Mouse (Mus musculus) cerebellum, postnatal 14 days (tissue): ENCODE data around the gene Prdx2.

Source experiments
- DNase-seq, 2 experiments: peaks; one replicate each; pipeline ENCODE4 v3.0.0; 2021; ENCODE audit warnings: mixed read lengths in 2 of 2

The Prdx2 gene

DNA sequence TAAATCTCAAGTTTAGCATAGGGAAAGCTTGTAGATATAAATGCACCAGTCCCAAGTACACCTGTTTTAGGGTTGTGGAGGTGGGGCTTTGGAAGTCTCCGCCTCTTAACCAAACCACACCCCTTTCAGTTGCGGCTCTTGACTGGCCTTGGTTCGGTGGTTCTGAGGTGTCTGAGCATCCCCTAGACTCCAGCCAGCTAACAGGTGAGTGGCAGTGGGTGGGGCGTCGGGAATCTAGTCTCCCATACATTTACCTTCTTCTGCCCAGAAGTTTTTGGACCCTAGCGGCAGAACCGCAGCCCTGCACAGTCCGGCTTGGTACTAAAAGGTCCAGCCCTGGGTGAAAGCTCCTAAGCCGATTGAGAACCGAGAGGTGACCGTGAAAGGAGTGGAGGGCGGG lies 19.6 kb upstream of the Prdx2 start:
- no peak for DNase-seq

GRCm38 (mm10) chr8:84952612-84953255 lies 16.7 kb upstream of the Prdx2 start:
- no peak for DNase-seq

- peak; percentile 90 to 96 for DNase-seq
These were observed 12.6 kb upstream of the Prdx2 start for GRCm38 (mm10) chr8:84956768-84957167.

- no peak for DNase-seq
These were observed 9.6 kb upstream of the Prdx2 start for GRCm38 (mm10) chr8:84959811-84960210.

DNA sequence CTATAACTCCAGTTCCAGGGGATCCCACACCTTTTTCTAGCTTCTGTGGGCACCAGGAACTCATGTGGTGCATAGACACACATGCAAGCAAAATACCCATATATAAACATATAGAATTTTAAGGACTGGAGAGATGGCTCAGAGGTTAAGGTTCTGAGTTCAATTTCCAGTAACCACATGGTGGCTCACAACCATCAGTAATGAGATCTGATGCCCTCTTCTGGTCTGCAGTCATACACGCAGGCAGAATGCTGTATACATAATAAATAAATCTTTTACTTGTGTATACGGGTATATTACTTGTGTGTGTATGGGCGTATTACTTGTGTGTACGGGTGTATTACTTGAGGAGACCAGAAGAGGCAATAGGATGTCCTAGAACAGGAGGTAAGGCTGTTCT lies 5.4 kb upstream of the Prdx2 start:
- DNase-seq = no peak

- DNase-seq = peak; percentile 92 to 93
These were observed 3.6 kb upstream of the Prdx2 start for GRCm38 (mm10) chr8:84965731-84966291.

GRCm38 (mm10) chr8:84966603-84967002 lies 2.8 kb upstream of the Prdx2 start:
- no peak for DNase-seq

- no peak for DNase-seq
These were observed 1.7 kb upstream of the Prdx2 start for GRCm38 (mm10) chr8:84967532-84968304.

- DNase-seq = no peak
These were observed 737 bp upstream of the Prdx2 start for GRCm38 (mm10) chr8:84968650-84969049.

- no peak for DNase-seq
These were observed 876 bp downstream of the Prdx2 start for GRCm38 (mm10) chr8:84970135-84970790.

DNA sequence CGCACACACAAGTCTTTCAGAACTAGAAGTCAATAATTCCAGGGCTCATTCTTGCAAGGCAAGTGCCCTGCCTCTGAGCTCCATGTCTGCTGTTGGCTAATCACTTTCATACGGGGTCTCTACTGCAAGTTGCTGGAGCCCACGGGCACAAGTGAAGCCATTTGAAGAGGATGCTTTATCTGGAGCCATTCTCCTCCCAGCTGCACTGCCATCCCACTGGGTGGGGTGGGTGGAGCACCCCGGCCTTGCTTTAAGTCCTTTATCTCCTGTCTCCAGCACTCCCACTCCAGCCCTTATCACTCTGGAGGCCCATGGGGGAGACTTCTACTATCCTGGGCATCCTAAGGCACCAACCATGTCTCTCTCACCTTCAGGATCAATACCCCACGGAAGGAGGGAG lies 1.5 kb downstream of the Prdx2 start:
- no peak for DNase-seq

- no peak for DNase-seq
These were observed 3.7 kb downstream of the Prdx2 start for GRCm38 (mm10) chr8:84973079-84973478.

DNA sequence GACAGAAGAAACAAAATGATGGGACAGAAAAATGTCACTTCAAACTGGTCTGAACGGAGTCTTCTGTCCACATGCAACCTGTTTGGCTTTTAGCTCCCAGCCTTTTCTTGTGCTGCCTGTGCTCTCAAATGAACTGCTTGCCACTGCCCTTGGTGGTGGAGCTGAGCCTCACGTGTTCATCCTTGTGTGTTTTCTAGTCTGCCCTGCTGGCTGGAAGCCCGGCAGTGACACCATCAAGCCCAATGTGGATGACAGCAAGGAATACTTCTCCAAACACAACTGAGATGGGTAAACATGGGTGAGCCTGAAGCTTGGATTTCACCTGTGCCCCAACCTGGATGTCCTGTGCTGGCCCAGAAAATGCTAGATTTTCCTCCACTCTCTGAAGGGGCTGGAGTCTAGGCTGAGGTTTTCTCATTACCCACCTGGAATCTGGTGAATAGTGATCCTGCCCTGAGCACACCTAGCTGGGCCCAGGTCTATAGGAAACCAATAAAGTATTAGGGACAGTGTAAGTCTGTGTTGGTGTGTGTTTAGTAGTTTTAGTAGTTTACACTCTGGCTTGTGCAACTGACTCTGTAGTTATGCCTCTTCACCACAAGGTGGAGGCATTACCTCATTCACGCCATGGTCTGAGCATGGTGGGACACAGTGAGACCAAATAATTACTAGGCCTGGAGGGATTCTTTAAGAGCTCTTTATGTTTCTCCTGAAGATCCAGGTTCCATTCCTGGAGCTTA lies 4.6 kb downstream of the Prdx2 start:
- DNase-seq = peak; percentile 64 to 76

GRCm38 (mm10) chr8:84974543-84975142 lies 5.3 kb downstream of the Prdx2 start:
- DNase-seq = no peak

- peak; percentile 72 to 82 for DNase-seq
These were observed 6.0 kb downstream of the Prdx2 start for GRCm38 (mm10) chr8:84975434-84975833.

GRCm38 (mm10) chr8:84976031-84976762 lies 6.8 kb downstream of the Prdx2 start:
- peak; percentile 94 to 97 for DNase-seq

GRCm38 (mm10) chr8:84976763-84977434 lies 7.5 kb downstream of the Prdx2 start:
- no peak for DNase-seq

DNA sequence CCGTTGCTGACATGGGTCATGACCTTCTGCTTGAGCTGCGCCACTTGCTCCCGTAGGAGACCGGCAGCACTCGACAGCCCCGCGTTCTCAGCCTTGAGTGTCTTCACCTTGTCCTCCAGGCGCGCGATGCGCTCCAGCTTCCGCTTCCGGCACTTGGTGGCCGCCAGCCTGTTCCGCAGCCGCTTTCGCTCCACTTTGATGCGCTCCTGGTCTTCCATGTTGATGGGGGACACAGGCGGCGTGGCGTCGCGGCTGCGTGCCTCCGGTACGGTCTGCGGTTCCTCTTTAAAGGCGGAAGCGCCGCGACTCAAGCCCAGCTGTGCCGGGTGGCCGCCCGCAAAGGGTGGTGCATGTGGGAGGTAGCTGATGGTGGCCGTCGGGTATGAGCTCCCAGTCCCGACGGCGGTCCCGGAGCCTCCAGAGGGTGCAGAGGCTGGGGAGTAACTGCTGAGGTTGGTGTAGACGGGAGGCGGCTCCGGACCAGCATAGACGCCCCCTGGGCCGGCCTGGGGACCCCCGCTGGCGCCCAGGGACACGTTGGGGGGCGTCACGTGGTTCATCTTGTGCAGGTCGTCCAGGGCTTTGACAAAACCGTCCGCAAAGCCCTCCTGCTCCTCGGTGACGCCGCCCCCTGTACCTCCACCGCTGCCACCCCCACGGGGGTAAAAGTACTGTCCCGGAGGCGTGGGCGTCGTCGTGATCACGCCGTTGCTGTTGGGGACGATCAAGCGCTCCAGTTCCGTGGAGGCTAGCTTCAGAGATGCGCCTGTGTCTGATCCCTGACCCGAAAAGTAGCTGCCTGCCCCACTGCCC lies 8.3 kb downstream of the Prdx2 start:
- DNase-seq = peak; percentile 54 to 68

DNA sequence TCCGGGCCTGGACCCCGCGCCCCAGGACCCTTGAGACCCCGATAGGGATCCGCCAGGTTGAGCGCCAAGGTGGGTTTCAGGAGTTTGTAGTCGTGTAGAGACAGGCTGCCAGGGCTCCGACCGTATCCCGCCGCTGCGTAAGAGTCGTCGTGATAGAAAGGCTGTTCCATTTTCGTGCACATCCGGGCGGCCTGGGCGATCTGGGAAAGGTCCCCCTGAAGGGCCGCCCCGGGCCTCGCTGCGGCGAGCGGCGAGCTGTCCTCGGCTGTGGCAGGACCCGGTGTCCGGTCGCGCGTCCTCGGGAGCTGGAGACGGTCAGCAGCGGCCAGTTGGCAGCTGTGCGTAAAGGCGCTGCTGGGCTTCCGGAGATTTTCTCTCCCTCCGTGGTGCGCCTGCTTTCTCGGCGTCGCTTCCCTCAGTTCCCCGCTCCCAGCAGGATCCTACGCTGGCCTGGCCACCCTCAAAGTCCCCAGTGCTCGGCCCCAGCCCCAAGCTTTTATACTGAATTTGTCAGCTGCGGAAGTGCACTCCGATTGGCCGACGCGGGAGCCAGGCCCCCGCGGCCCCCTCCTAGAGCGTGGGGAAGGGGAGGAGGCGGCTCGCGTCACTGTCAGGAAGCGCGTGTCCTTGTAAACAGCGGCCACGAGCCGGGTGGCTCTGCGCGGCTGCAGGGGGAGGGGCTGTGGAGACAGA lies 9.0 kb downstream of the Prdx2 start, which contains the start of gene Junb:
TSS of gene Junb (minus strand) at position 471 of the 693 bp plus-strand sequence.
- DNase-seq = peak; percentile 83 to 86
